ENCODE assay signal across 31 mouse cellular contexts in the genomic region with DNA sequence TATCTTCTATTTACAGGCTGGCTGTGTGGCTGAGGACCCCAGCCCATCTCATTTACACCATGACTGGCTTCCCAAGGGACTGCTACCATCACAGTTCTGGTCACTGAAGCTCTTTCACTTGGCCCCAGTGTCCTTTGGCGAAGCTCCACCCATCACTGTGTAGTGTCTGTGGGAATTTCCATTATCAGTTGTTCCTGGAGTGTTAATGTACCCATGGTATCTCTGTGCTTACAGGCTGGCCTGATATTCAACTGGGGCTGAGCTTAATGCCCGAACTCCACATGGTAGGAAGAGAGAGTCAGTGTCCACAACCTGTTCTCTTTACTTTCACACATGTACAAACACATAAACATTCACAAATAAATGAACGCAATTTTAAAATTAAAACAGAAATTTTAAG. TPM values are rescaled to one million over a fixed set of nuclear protein-coding genes. Genes with fewer than 3 reads are reported as not detected.
DNase-seq lines count a peak whose midpoint lies in the region; ATAC-seq and TF ChIP-seq lines count a peak whose summit lies in the region.
"Had no signal": no experiment of that assay in that cellular context is flagged by ENCODE, and none has a peak within 500 bp of the region (broad histone marks: within the 10 kb centered on the region; RNA-seq: fewer than 3 reads in every experiment).

No protein-coding gene starts in this region.

- no peak for DNase-seq in liver, postnatal 0 days
- peak; percentile 48 for DNase-seq in c-Kit-positive CD71-positive TER-119-positive erythroid progenitor cells, embryonic 14.5 days (ENCODE audit: low spot score)
- peak in 1 of 3 experiments; percentile 58 for DNase-seq in liver, embryonic 14.5 days (ENCODE audit: low read depth in 3 of 3, low spot score in 3 of 3)
- no peak for DNase-seq in layer of hippocampus, postnatal 25 days (ENCODE audit: extremely low spot score in 1 of 2, low spot score in 1 of 2)
- DNase-seq in lung, postnatal 36 days = no peak
- DNase-seq: adrenal gland, adult 8-10 months; adrenal gland, postnatal 14 days; adrenal gland, postnatal 36 days; cerebellum, adult 11 months; cerebellum, adult 18-20 months; cerebellum, adult 8-10 months; cerebellum, adult 9-11 months; cerebellum, postnatal 14 days; cerebellum, postnatal 36 days; embryo, embryonic 11 days had no signal

- no peaks in the 10 kb centered on the region for H3K27me3 ChIP-seq in liver, embryonic 12.5 days (replicated peaks)
- no peaks in the 10 kb centered on the region for H3K27me3 ChIP-seq in liver, postnatal 0 days (ENCODE audit: insufficient read depth, low read length)
- H3K27me3 ChIP-seq in liver, embryonic 14.5 days (ENCODE audit: control insufficient read depth, insufficient read depth, low read length) = no peaks in the 10 kb centered on the region
- H3K27me3 ChIP-seq: CH12.LX; embryonic facial prominence, embryonic 13.5 days; embryonic facial prominence, embryonic 15.5 days; forebrain, embryonic 12.5 days; Patski had no signal

- peaks cover 22% of the 10 kb centered on the region; the same call in 1 of the 2 replicates for H3K36me3 ChIP-seq in liver, embryonic 12.5 days
- 0 out of 2 replicates have a peak, but pooled peaks cover 2% of the 10 kb centered on the region for H3K36me3 ChIP-seq in liver, postnatal 0 days (replicated peaks; ENCODE audit: insufficient read depth, low read length)
- no peaks in the 10 kb centered on the region for H3K36me3 ChIP-seq in liver, embryonic 14.5 days (replicated peaks; ENCODE audit: control insufficient read depth, insufficient read depth, low read depth)

- H3K4me1 ChIP-seq in liver, embryonic 12.5 days = peaks cover 31% of the 10 kb centered on the region
- H3K4me1 ChIP-seq in liver, postnatal 0 days (ENCODE audit: insufficient read depth) = peaks cover 4% of the 10 kb centered on the region; the same call in 1 of the 2 replicates
- peaks cover 0 to 12% of the 10 kb centered on the region in 2 experiments; a peak in 3 of 4 replicates for H3K4me1 ChIP-seq in liver, embryonic 14.5 days (replicated peaks; ENCODE audit: control insufficient read depth in 2 of 2, insufficient read depth in 2 of 2, low read length in 1 of 2)
- H3K4me1 ChIP-seq: embryonic facial prominence, embryonic 13.5 days; embryonic facial prominence, embryonic 15.5 days; forebrain, embryonic 10.5 days; forebrain, embryonic 12.5 days had no signal

- no peak overlapping the region for H3K4me2 ChIP-seq in liver, embryonic 12.5 days
- H3K4me2 ChIP-seq in liver, postnatal 0 days (ENCODE audit: low read depth, low read length) = no peak overlapping the region
- H3K4me2 ChIP-seq in liver, embryonic 14.5 days (ENCODE audit: low read depth) = no peak overlapping the region
- H3K4me2 ChIP-seq: embryonic facial prominence, embryonic 13.5 days; embryonic facial prominence, embryonic 15.5 days; forebrain, embryonic 12.5 days had no signal

- no peak for TF ChIP-seq EP300 in liver, postnatal 0 days (IDR thresholded peaks at IDR 0.05; ENCODE audit: low read depth)
- no peak for TF ChIP-seq EP300 in liver, embryonic 14.5 days (IDR thresholded peaks at IDR 0.05; ENCODE audit: low read depth)

- ATAC-seq in liver, embryonic 12.5 days = peak; percentile 66; the same call in 1 of the 2 replicates
- no peak for ATAC-seq in liver, postnatal 0 days
- ATAC-seq in liver, embryonic 14.5 days (ENCODE audit: insufficient read depth) = peak; percentile 63; the same call in 1 of the 2 replicates
- no peak for ATAC-seq in CD4-positive, CD25-positive, alpha-beta regulatory T cell, adult 4 months
- ATAC-seq: activated CD4-positive, CD25-positive, alpha-beta regulatory T cell, adult 4 months; forebrain, embryonic 14.5 days; forebrain, embryonic 16.5 days; Patski had no signal

- no peak for TF ChIP-seq CTCF in liver, postnatal 0 days (IDR thresholded peaks at IDR 0.05; ENCODE audit: low read depth)
- no peak for TF ChIP-seq CTCF in liver, embryonic 14.5 days (IDR thresholded peaks at IDR 0.05; ENCODE audit: low read depth)

- H3K27ac ChIP-seq in liver, embryonic 12.5 days = no peak overlapping the region
- H3K27ac ChIP-seq in liver, postnatal 0 days (ENCODE audit: low read depth) = no peak overlapping the region
- no peak overlapping the region for H3K27ac ChIP-seq in liver, embryonic 14.5 days
- H3K27ac ChIP-seq: embryonic facial prominence, embryonic 13.5 days; embryonic facial prominence, embryonic 15.5 days; forebrain, embryonic 10.5 days; forebrain, embryonic 12.5 days had no signal

- no peaks in the 10 kb centered on the region for H3K9me3 ChIP-seq in liver, embryonic 12.5 days (replicated peaks)
- no peaks in the 10 kb centered on the region for H3K9me3 ChIP-seq in liver, postnatal 0 days (ENCODE audit: low read length)
- H3K9me3 ChIP-seq in liver, embryonic 14.5 days (ENCODE audit: control insufficient read depth, low read length) = no peaks in the 10 kb centered on the region
- H3K9me3 ChIP-seq: embryonic facial prominence, embryonic 13.5 days; embryonic facial prominence, embryonic 15.5 days; forebrain, embryonic 10.5 days; forebrain, embryonic 12.5 days had no signal

- H3K4me3 ChIP-seq in liver, embryonic 12.5 days = no peak overlapping the region
- H3K4me3 ChIP-seq in liver, postnatal 0 days (ENCODE audit: low read depth, low read length) = no peak overlapping the region
- no peak overlapping the region for H3K4me3 ChIP-seq in liver, embryonic 14.5 days (ENCODE audit: insufficient read depth in 1 of 2, low read depth in 2 of 2, low read length in 2 of 2)
- H3K4me3 ChIP-seq: embryonic facial prominence, embryonic 13.5 days; embryonic facial prominence, embryonic 15.5 days; erythroblast, embryonic 14.5 days; forebrain, embryonic 10.5 days; forebrain, embryonic 12.5 days had no signal

- WGBS in liver, embryonic 12.5 days (ENCODE audit: insufficient replicate concordance) = 45% methylated on average over 3 of the region's 3 CpGs
- 53% methylated on average over 3 of the region's 3 CpGs for WGBS in liver, postnatal 0 days (ENCODE audit: insufficient replicate concordance)
- WGBS in liver, embryonic 14.5 days (ENCODE audit: insufficient replicate concordance) = 44% methylated on average over 3 of the region's 3 CpGs

- H3K9ac ChIP-seq in liver, embryonic 12.5 days = no peak overlapping the region
- no peak overlapping the region for H3K9ac ChIP-seq in liver, postnatal 0 days (replicated peaks)
- H3K9ac ChIP-seq in liver, embryonic 14.5 days (replicated peaks) = no peak overlapping the region
- H3K9ac ChIP-seq: embryonic facial prominence, embryonic 13.5 days; embryonic facial prominence, embryonic 15.5 days; forebrain, embryonic 12.5 days had no signal

RNA-seq across cellular contexts. Expression of a gene that starts 7.9 kb away (rescaled TPM):
- polyA plus RNA-seq in liver, embryonic 12.5 days (2016; fragmentation: Nextera tagmentation; extraction: Ambion mirVana) = 20.4 and 21.3 TPM in 2 replicates
- polyA plus RNA-seq in liver, postnatal 0 days (2015; fragmentation: Nextera tagmentation; extraction: Ambion mirVana) = 6.6 and 8.3 TPM in 2 replicates
- 7.7 and 9.0 TPM in 2 replicates for polyA plus RNA-seq in liver, embryonic 14.5 days (2012; rRNA removed)
- polyA plus RNA-seq in liver, embryonic 14.5 days (2014; fragmentation: Nextera tagmentation; extraction: Ambion mirVana) = 8.3 and 11.8 TPM in 2 replicates
- total RNA-seq in layer of hippocampus, postnatal 25 days (2021) = 10 to 100 TPM; 48.7 to 55.2 TPM
- polyA plus RNA-seq in CD4-positive, CD25-positive, alpha-beta regulatory T cell, adult 4 months (2017; shearing (Covaris generic)) = 1 to 10 TPM; 5.3 to 6.6 TPM

RNA-seq across cellular contexts. Expression of a gene that starts 41.1 kb away (rescaled TPM):
- polyA plus RNA-seq in liver, embryonic 12.5 days (2016; fragmentation: Nextera tagmentation; extraction: Ambion mirVana) = 0.36 and 0.49 TPM in 2 replicates
- not detected in 2 replicates for polyA plus RNA-seq in liver, postnatal 0 days (2015; fragmentation: Nextera tagmentation; extraction: Ambion mirVana)
- polyA plus RNA-seq in liver, embryonic 14.5 days (2012; rRNA removed) = 0.16 and 0.24 TPM in 2 replicates
- polyA plus RNA-seq in liver, embryonic 14.5 days (2014; fragmentation: Nextera tagmentation; extraction: Ambion mirVana) = 0.13 and 0.37 TPM in 2 replicates
- total RNA-seq in layer of hippocampus, postnatal 25 days (2021) = under 1 TPM; 0.34 to 0.47 TPM
- polyA plus RNA-seq in CD4-positive, CD25-positive, alpha-beta regulatory T cell, adult 4 months (2017; shearing (Covaris generic)) = not detected
- total RNA-seq: adrenal gland, adult 18-20 months; adrenal gland, adult 8-10 months; adrenal gland, postnatal 14 days; adrenal gland, postnatal 36 days; CH12.LX; common myeloid progenitor, adult 5-6 weeks; G1E had no signal
- polyA plus RNA-seq: activated CD4-positive, CD25-positive, alpha-beta regulatory T cell, adult 4 months; forebrain, embryonic 16.5 days had no signal

RNA-seq across cellular contexts. Expression of a gene that starts 48.7 kb away (rescaled TPM):
- 5.0 and 7.3 TPM in 2 replicates for polyA plus RNA-seq in liver, embryonic 12.5 days (2016; fragmentation: Nextera tagmentation; extraction: Ambion mirVana)
- 2.0 and 3.8 TPM in 2 replicates for polyA plus RNA-seq in liver, postnatal 0 days (2015; fragmentation: Nextera tagmentation; extraction: Ambion mirVana)
- polyA plus RNA-seq in liver, embryonic 14.5 days (2012; rRNA removed) = 4.3 and 8.9 TPM in 2 replicates
- polyA plus RNA-seq in liver, embryonic 14.5 days (2014; fragmentation: Nextera tagmentation; extraction: Ambion mirVana) = 1.9 and 4.6 TPM in 2 replicates
- total RNA-seq in layer of hippocampus, postnatal 25 days (2021) = under 1 TPM in 1 of 2 experiments, not detected in 1; 0.52 TPM
- not detected for polyA plus RNA-seq in CD4-positive, CD25-positive, alpha-beta regulatory T cell, adult 4 months (2017; shearing (Covaris generic))
- total RNA-seq: adrenal gland, adult 18-20 months; adrenal gland, adult 8-10 months; adrenal gland, postnatal 36 days; CH12.LX; common myeloid progenitor, adult 5-6 weeks had no signal
- polyA plus RNA-seq: activated CD4-positive, CD25-positive, alpha-beta regulatory T cell, adult 4 months; embryonic facial prominence, embryonic 11.5 days; embryonic facial prominence, embryonic 13.5 days; forebrain, embryonic 14.5 days; forebrain, embryonic 16.5 days had no signal

RNA-seq across cellular contexts. Expression of a gene that starts 48.8 kb away (rescaled TPM):
- 161 and 171 TPM in 2 replicates for polyA plus RNA-seq in liver, embryonic 12.5 days (2016; fragmentation: Nextera tagmentation; extraction: Ambion mirVana)
- polyA plus RNA-seq in liver, postnatal 0 days (2015; fragmentation: Nextera tagmentation; extraction: Ambion mirVana) = 56.0 and 58.7 TPM in 2 replicates
- 270 and 414 TPM in 2 replicates for polyA plus RNA-seq in liver, embryonic 14.5 days (2012; rRNA removed)
- polyA plus RNA-seq in liver, embryonic 14.5 days (2014; fragmentation: Nextera tagmentation; extraction: Ambion mirVana) = 170 and 186 TPM in 2 replicates
- total RNA-seq in layer of hippocampus, postnatal 25 days (2021) = 100 to 1,000 TPM; 135 to 137 TPM
- polyA plus RNA-seq in CD4-positive, CD25-positive, alpha-beta regulatory T cell, adult 4 months (2017; shearing (Covaris generic)) = 10 to 100 TPM; 27.8 to 49.3 TPM

Comparison
In these comparisons a context has a peak if more than half of its experiments do, and no peak if none do; other contexts are left out.
1. ATAC-seq: peak in liver, embryonic 12.5 days (single experiment) and liver, embryonic 14.5 days (single experiment); none in liver, postnatal 0 days (single experiment) and CD4-positive, CD25-positive, alpha-beta regulatory T cell, adult 4 months (single experiment).